Mouse (Mus musculus): ENCODE results near the gene Ddx10. TPM values are rescaled to one million over a fixed set of nuclear protein-coding genes. Genes with fewer than 3 reads are reported as not detected.

Gene Ddx10
- polyA plus RNA-seq, 1 experiment from 2014 or later = 25.5 TPM

DNA sequence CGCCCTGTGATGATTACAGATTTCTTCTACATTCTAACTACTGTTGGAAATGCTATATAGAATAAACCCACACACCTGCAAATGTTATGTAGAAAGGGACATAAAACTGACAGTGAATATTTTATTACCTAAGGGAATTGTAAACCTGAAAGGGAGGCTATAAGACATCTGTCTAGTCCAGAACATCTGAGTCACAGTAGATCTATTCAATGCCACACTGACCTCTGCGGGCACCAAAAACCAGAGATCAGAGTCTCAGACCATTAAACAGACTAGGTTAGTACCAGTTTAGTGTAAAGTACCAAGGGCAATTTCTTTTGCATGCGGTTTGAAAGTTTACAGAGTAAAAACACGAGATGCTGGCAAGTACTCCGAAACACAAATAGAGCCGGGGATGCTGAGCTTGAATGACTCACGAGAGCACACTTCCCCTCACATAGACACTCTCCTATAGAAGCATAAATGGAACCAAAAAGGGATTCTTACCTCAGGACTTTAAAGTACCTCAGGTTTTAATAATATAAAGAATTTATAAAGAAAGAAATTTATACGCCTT, 107.2 kb downstream of the Ddx10 start:
- Histone ChIP-seq H3K4me3 (no peak overlapping the region), H3K27me3 (ENCODE audit: insufficient read depth, poor library complexity, severe bottlenecking) (no peaks in the 10 kb centered on the region)

GRCm38 (mm10) chr9:53132826-53133225, 115.0 kb downstream of the Ddx10 start:
- 94% methylated on average over 1 of the region's 1 CpGs for WGBS
- no peak overlapping the region for H3K27ac ChIP-seq

More for the DNA sequence above, 107.2 kb downstream of the Ddx10 start:
- no peaks in the 10 kb centered on the region for H3K4me1 ChIP-seq
- H3K9me3 ChIP-seq = no peaks in the 10 kb centered on the region
- no peak overlapping the region for H3K27ac ChIP-seq
- 87% methylated on average over 8 of the region's 8 CpGs for WGBS
- H3K36me3 ChIP-seq = no peaks in the 10 kb centered on the region
- DNase-seq (ENCODE audit: low spot score) = no peak

DNA sequence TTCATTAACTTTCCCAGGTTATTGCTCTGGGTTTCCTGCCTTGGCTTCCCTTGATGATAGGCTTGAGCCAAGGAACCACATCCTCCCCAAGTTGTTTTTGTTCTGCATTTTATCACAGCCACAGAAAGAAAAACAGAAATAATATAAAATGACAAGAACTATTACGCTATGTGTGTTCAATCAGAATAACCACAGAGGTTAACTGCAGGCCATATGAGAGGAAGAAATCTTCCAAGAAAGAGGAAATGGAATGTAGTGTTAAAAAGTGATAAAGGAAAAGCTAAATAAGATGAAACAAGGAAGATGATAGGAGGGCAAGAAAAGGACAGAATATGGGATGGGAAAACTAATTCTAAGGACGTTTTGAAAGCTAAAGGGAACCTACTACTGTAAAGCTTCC, 117.4 kb downstream of the Ddx10 start:
- no peaks in the 10 kb centered on the region for H3K27me3 ChIP-seq (ENCODE audit: insufficient read depth, poor library complexity, severe bottlenecking)
- H3K4me3 ChIP-seq = no peak overlapping the region
- H3K27ac ChIP-seq = no peak overlapping the region
- WGBS = 80% methylated on average over 2 of the region's 2 CpGs
- DNase-seq (ENCODE audit: low spot score) = no peak
- H3K9me3 ChIP-seq = no peaks in the 10 kb centered on the region
- no peaks in the 10 kb centered on the region for H3K4me1 ChIP-seq
- peaks cover 7% of the 10 kb centered on the region; the same call in 1 of the 2 replicates for H3K36me3 ChIP-seq

More at GRCm38 (mm10) chr9:53132826-53133225, 115.0 kb downstream of the Ddx10 start:
- peaks cover 2% of the 10 kb centered on the region; the same call in 1 of the 2 replicates for H3K36me3 ChIP-seq
- H3K4me3 ChIP-seq = no peak overlapping the region
- H3K4me1 ChIP-seq = no peaks in the 10 kb centered on the region
- H3K27me3 ChIP-seq (ENCODE audit: insufficient read depth, poor library complexity, severe bottlenecking) = no peaks in the 10 kb centered on the region
- no peak for DNase-seq (ENCODE audit: low spot score)
- no peaks in the 10 kb centered on the region for H3K9me3 ChIP-seq

- H3K36me3 ChIP-seq = peaks cover 5% of the 10 kb centered on the region; the same call in 1 of the 2 replicates
- no peaks in the 10 kb centered on the region for H3K4me1 ChIP-seq
- H3K4me3 ChIP-seq = no peak overlapping the region
- WGBS = 89% methylated on average over 1 of the region's 1 CpGs
- H3K27me3 ChIP-seq (ENCODE audit: insufficient read depth, poor library complexity, severe bottlenecking) = no peaks in the 10 kb centered on the region
- H3K27ac ChIP-seq = no peak overlapping the region
- no peak for DNase-seq (ENCODE audit: low spot score)
- H3K9me3 ChIP-seq = no peaks in the 10 kb centered on the region
Measured at GRCm38 (mm10) chr9:53101103-53101502, 146.8 kb downstream of the Ddx10 start.

GRCm38 (mm10) chr9:53095319-53096165, 152.3 kb downstream of the Ddx10 start:
- Histone ChIP-seq H3K9me3 (no peaks in the 10 kb centered on the region), H3K27ac (no peak overlapping the region), H3K27me3 (ENCODE audit: insufficient read depth, poor library complexity, severe bottlenecking) (no peaks in the 10 kb centered on the region), H3K4me1 (no peaks in the 10 kb centered on the region), H3K4me3 (no peak overlapping the region), H3K36me3 (peaks cover 5% of the 10 kb centered on the region; the same call in 1 of the 2 replicates)
- 84% methylated on average over 5 of the region's 5 CpGs for WGBS
- no peak for DNase-seq (ENCODE audit: low spot score)

GRCm38 (mm10) chr9:53094536-53094935, 153.3 kb downstream of the Ddx10 start:
- WGBS = 85% methylated on average over 7 of the region's 7 CpGs
- DNase-seq (ENCODE audit: low spot score) = no peak
- no peaks in the 10 kb centered on the region for H3K9me3 ChIP-seq
- H3K4me1 ChIP-seq = no peaks in the 10 kb centered on the region
- H3K27me3 ChIP-seq (ENCODE audit: insufficient read depth, poor library complexity, severe bottlenecking) = no peaks in the 10 kb centered on the region
- no peak overlapping the region for H3K27ac ChIP-seq
- no peak overlapping the region for H3K4me3 ChIP-seq
- H3K36me3 ChIP-seq = peaks cover 5% of the 10 kb centered on the region; the same call in 1 of the 2 replicates

DNA sequence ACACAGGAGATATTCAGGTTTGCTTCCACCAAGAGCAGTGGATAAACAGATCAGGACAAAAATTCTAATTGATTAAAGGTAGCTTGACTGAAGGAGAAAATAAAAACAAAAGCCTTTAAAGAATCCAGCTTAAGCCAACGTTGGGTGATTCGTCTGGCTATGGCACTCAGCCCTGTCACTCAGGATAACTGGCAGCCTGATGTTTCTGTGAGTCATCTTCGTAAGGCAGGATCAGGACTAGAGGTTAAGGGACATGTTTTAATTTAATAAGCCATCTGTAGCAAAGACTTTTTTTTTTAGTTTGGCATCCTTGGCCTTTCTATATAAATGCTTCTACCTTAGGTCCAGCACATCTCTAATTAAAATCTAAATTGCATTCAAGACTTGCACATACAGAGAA, 170.2 kb downstream of the Ddx10 start:
- no peak for DNase-seq (ENCODE audit: low spot score)
- Histone ChIP-seq H3K27ac (no peak overlapping the region), H3K36me3 (no peaks in the 10 kb centered on the region), H3K9me3 (no peaks in the 10 kb centered on the region), H3K27me3 (ENCODE audit: insufficient read depth, poor library complexity, severe bottlenecking) (no peaks in the 10 kb centered on the region), H3K4me3 (no peak overlapping the region), H3K4me1 (peaks cover 15% of the 10 kb centered on the region)
- 77% methylated on average over 3 of the region's 3 CpGs for WGBS

- no peaks in the 10 kb centered on the region for H3K27me3 ChIP-seq (ENCODE audit: insufficient read depth, poor library complexity, severe bottlenecking)
- no peak for DNase-seq (ENCODE audit: low spot score)
- WGBS = 88% methylated on average over 3 of the region's 3 CpGs
- no peaks in the 10 kb centered on the region for H3K36me3 ChIP-seq
- H3K4me1 ChIP-seq = peaks cover 15% of the 10 kb centered on the region
- no peaks in the 10 kb centered on the region for H3K9me3 ChIP-seq
- H3K4me3 ChIP-seq = no peak overlapping the region
- no peak overlapping the region for H3K27ac ChIP-seq
Measured at GRCm38 (mm10) chr9:53075931-53076330, 171.9 kb downstream of the Ddx10 start.

DNA sequence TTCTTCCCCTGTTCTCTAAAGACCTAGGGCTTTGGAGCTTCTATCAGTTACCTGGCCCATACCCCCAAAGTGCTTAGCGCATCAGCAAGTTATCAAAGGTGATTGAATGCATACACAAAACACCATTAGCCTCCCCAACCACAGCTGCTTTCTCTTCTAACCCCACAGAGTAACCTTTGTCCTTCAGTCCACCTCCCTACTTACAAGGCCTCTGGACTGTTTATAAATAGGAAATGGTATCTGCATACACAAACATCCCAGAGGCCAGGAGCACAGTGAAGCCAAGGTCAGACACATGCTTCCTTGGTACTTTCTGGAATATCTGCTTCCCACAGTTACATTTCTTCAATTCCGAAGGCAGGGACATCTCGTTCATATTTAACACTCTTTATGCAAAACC, 173.4 kb downstream of the Ddx10 start:
- 84% methylated on average over 3 of the region's 3 CpGs for WGBS
- no peaks in the 10 kb centered on the region for H3K9me3 ChIP-seq
- H3K4me3 ChIP-seq = no peak overlapping the region
- no peaks in the 10 kb centered on the region for H3K36me3 ChIP-seq
- H3K27ac ChIP-seq = no peak overlapping the region
- no peaks in the 10 kb centered on the region for H3K27me3 ChIP-seq (ENCODE audit: insufficient read depth, poor library complexity, severe bottlenecking)
- DNase-seq (ENCODE audit: low spot score) = no peak
- peaks cover 15% of the 10 kb centered on the region for H3K4me1 ChIP-seq

DNA sequence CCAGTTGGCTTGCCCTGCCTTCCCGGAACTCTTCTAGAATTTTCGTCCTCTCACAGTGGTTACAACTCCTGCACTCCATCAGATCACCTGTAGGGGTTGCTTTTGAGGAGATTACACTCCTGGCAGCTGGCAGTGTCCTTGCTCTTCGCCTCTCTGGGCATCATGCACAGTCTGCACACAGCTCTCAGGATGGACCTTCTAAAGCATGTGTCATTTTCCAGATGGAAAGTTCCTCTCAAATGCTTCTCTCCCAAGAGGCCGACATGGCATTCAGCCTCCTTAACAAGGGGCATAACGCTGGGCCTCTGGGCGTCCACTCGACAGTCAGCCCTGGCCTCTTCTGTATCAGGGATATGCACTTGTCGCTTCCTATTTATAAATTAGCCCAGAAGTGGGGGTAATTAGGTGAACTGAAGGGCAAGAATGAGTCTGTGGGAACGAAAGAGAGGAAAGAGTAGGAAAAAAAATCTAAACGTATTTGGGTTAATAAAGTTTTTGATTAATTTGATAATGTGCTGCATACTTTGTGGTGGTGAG, 174.2 kb downstream of the Ddx10 start:
- Histone ChIP-seq H3K27me3 (ENCODE audit: insufficient read depth, poor library complexity, severe bottlenecking) (no peaks in the 10 kb centered on the region), H3K27ac (0 out of 2 replicates have a peak overlapping the region, but pooled peaks have one; percentile 0), H3K36me3 (no peaks in the 10 kb centered on the region), H3K9me3 (no peaks in the 10 kb centered on the region), H3K4me3 (no peak overlapping the region), H3K4me1 (peaks cover 15% of the 10 kb centered on the region)
- 66% methylated on average over 10 of the region's 10 CpGs for WGBS
- no peak for DNase-seq (ENCODE audit: low spot score)

DNA sequence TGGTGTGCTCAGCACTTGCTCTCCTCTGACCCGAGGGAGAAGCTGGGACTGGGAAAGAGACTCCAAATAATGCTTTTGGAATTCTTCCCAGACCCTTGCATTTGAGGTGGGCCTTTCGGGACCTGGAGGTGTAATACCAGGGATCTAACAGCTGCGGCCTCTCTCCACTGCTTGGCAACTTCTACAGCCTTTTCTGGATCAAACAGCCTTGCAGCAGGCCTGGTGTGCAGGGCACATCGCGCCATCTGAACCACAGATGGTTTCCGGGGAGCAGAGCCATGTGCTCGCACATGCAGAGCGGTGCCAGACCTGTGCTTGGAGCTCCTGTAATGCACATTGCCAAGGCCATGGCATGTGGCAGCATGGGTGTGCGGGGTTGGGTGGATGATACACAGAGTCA, 175.8 kb downstream of the Ddx10 start:
- Histone ChIP-seq H3K27ac (no peak overlapping the region), H3K27me3 (ENCODE audit: insufficient read depth, poor library complexity, severe bottlenecking) (no peaks in the 10 kb centered on the region), H3K9me3 (no peaks in the 10 kb centered on the region), H3K36me3 (no peaks in the 10 kb centered on the region), H3K4me3 (no peak overlapping the region), H3K4me1 (peaks cover 11% of the 10 kb centered on the region)
- no peak for DNase-seq (ENCODE audit: low spot score)
- WGBS = 88% methylated on average over 9 of the region's 9 CpGs

DNA sequence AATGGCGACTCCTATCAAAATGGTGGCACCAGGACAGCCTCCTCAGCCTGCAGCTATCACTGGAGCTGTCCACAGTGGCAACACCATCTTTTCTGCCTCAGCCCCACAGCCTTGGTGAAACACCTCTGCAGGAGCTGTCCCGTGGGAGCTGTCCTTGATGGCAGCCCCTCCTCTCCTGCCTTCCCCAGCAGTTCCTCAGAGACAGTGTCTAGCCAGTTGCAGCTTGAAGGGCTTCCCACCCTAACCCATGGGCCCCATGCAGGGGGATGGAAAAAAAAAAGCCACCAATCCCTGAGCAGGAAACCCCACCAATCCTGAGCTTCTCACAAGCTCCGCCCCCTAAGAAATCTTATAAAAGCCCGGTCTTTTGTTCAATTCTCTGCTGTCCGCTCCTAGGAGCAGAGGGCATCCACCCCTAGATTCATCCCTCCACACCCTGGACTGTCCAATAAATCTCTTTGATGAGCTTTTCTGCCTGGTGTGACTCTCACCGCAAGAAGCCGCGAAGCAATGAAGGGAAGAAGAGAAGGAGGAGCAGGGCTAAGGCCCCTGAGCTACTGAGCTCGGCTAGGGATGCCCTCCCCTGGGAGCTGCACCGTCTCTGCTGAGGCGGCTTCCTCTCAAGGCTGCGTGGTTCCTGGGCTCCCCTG, 176.9 kb downstream of the Ddx10 start:
- Histone ChIP-seq H3K4me3 (no peak overlapping the region), H3K4me1 (peaks cover 11% of the 10 kb centered on the region), H3K27ac (no peak overlapping the region), H3K36me3 (no peaks in the 10 kb centered on the region), H3K27me3 (ENCODE audit: insufficient read depth, poor library complexity, severe bottlenecking) (no peaks in the 10 kb centered on the region), H3K9me3 (no peaks in the 10 kb centered on the region)
- WGBS = 77% methylated on average over 12 of the region's 12 CpGs
- DNase-seq (ENCODE audit: low spot score) = no peak

DNA sequence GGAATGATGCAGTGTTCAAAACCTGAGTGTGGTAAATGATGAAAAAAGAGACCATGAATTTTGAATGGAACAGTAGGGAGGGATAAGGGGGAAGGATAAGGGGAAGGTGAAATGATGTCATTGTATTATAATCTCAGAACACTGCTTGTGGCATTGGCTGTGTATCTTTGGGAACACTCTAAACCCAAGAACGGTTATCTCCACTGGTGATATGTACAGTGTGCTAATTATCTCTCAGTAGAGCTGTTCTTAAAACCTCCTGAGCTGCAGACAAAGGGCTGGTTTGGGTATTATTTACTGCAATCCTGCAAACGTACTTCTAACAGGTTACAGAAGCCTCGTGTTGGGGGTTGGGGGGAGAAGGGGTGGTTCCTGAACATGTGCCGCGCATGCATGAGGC, 179.7 kb downstream of the Ddx10 start:
- Histone ChIP-seq H3K4me3 (no peak overlapping the region), H3K27ac (no peak overlapping the region), H3K4me1 (peaks cover 8% of the 10 kb centered on the region; the same call in 1 of the 2 replicates), H3K36me3 (no peaks in the 10 kb centered on the region), H3K27me3 (ENCODE audit: insufficient read depth, poor library complexity, severe bottlenecking) (no peaks in the 10 kb centered on the region), H3K9me3 (no peaks in the 10 kb centered on the region)
- DNase-seq (ENCODE audit: low spot score) = no peak
- 86% methylated on average over 5 of the region's 5 CpGs for WGBS
